Mouse (Mus musculus): ENCODE data around the gene Galns. TPM values are rescaled to one million over a fixed set of nuclear protein-coding genes. Genes with fewer than 3 reads are reported as not detected.

Galns gene
- total and polyA plus RNA-seq, 3 experiments = 16.4 to 25.6 (median 25.6) TPM

GRCm38 (mm10) chr8:122548331-122548730, 62.9 kb downstream of the Galns start (continued):
- TF ChIP-seq ZMIZ1 (IDR thresholded peaks at IDR 0.05; ENCODE audit: low read depth, low read length) (no peak), EP300 (IDR thresholded peaks at IDR 0.05; ENCODE audit: low read length) (no peak)

- in situ Hi-C loops (cut with MboI; ENCODE audit: low pct_ligation_motif_present, low pct_unique_long_range_greater_than_20kb, low sequenced_read_pairs) (loop anchor here (5.0 kb wide), 1 partner anchor 46 kb away; no protein-coding TSS in a partner anchor), dilution Hi-C loops (cut with MboI; ENCODE audit: extremely low pct_ligation_motif_present, extremely low pct_unique_long_range_greater_than_20kb, low sequenced_read_pairs) (no loop called here)
- TF ChIP-seq TBP (conservative IDR thresholded peaks at IDR 0.05; ENCODE audit: low read depth, low read length) (0 out of 2 replicates have a peak, but pooled peaks have one; percentile 21), NRF1 (IDR thresholded peaks at IDR 0.05; ENCODE audit: low read depth, low read length) (peak; percentile 46), MXI1 (IDR thresholded peaks at IDR 0.05; ENCODE audit: low read depth, low read length) (peak; percentile 36; the same call in 1 of the 2 replicates), MAX (IDR thresholded peaks at IDR 0.05; ENCODE audit: low read length) (no peak), POLR2A (IDR thresholded peaks at IDR 0.05; ENCODE audit: low read depth, low read length) (no peak; the same call in 1 of the 2 replicates), ZNF384 (IDR thresholded peaks at IDR 0.05; ENCODE audit: low read depth, low read length) (no peak), RCOR1 (conservative IDR thresholded peaks at IDR 0.05; ENCODE audit: low read depth, low read length) (no peak), IRF4 (IDR thresholded peaks at IDR 0.05; ENCODE audit: low read depth, low read length) (no peak), ELF1 (IDR thresholded peaks at IDR 0.05; ENCODE audit: low read depth, low read length) (peak; percentile 87), NELFE (IDR thresholded peaks at IDR 0.05; ENCODE audit: low read depth, low read length) (no peak), HCFC1 (IDR thresholded peaks at IDR 0.05; ENCODE audit: low read depth, low read length) (peak; percentile 75), PAX5 (IDR thresholded peaks at IDR 0.05; ENCODE audit: low read length) (no peak), SIN3A (IDR thresholded peaks at IDR 0.05; ENCODE audit: low read length) (peak; percentile 55; the same call in 1 of the 2 replicates), RAD21 (IDR thresholded peaks at IDR 0.05; ENCODE audit: low read depth, low read length) (no peak), TCF12 (IDR thresholded peaks at IDR 0.05; ENCODE audit: low read depth, low read length) (peak; percentile 67), CTCF (conservative IDR thresholded peaks at IDR 0.05 in 1 of 2, IDR thresholded peaks at IDR 0.05 in 1 of 2; ENCODE audit: low read depth in 2 of 2, low read length in 2 of 2) (no peak), SMC3 (IDR thresholded peaks at IDR 0.05; ENCODE audit: low read depth, low read length) (no peak), MYC (IDR thresholded peaks at IDR 0.05; ENCODE audit: low read depth, low read length) (0 out of 2 replicates have a peak, but pooled peaks have one; percentile 22), POLR2AphosphoS2 (IDR thresholded peaks at IDR 0.05; ENCODE audit: low read depth, low read length) (no peak), USF1 (IDR thresholded peaks at IDR 0.05; ENCODE audit: low read depth, low read length) (no peak), ETS1 (conservative IDR thresholded peaks at IDR 0.05; ENCODE audit: low read depth, low read length) (no peak; the same call in 1 of the 2 replicates)
- peaks cover 4% of the 10 kb centered on the region for H3K9me3 ChIP-seq (replicated peaks; ENCODE audit: low read length)
- peak overlapping the region; percentile 39 for H3K9ac ChIP-seq (ENCODE audit: insufficient read depth, low read depth)
- H3K4me3 ChIP-seq (replicated peaks in 1 of 3; ENCODE audit: low read depth in 2 of 3, low read length in 2 of 3, poor library complexity in 1 of 3) = peak overlapping the region; percentile 40 to 86 (median 69)
- peaks cover 0 to 27% of the 10 kb centered on the region in 2 experiments for H3K36me3 ChIP-seq (replicated peaks in 1 of 2; ENCODE audit: control insufficient read depth in 1 of 2, insufficient read depth in 1 of 2, low read length in 1 of 2)
- peak overlapping the region; percentile 67 for H3K4me2 ChIP-seq (ENCODE audit: insufficient read depth, low read depth, poor library complexity, severe bottlenecking)
- peaks cover 16 to 43% of the 10 kb centered on the region in 2 experiments for H3K4me1 ChIP-seq (ENCODE audit: control insufficient read depth in 1 of 2, insufficient read depth in 2 of 2)
- peak; percentile 97 for DNase-seq (ENCODE audit: extremely low read depth)
- H3K27ac ChIP-seq (ENCODE audit: insufficient read depth, low read depth) = peak overlapping the region; percentile 91
- peaks cover 46% of the 10 kb centered on the region for H3K79me2 ChIP-seq (replicated peaks; ENCODE audit: control insufficient read depth, extremely low read depth, insufficient read depth, poor library complexity, severe bottlenecking)
- no peaks in the 10 kb centered on the region for H3K27me3 ChIP-seq (replicated peaks)
These were observed 63.4 kb downstream of the Galns start for GRCm38 (mm10) chr8:122547815-122548214.
